Mouse (Mus musculus): ENCODE measurements around the gene Nrap. TPM values are rescaled to one million over a fixed set of nuclear protein-coding genes. Genes with fewer than 3 reads are reported as not detected.
"Not testable (repeated sequence)": the region's sequence is repeated elsewhere in the genome, so short reads cannot be mapped to it uniquely, and the experiment has no call there.

Nrap gene
- 3.8 and 6.4 TPM in 2 replicates for polyA plus RNA-seq (2012; ENCODE audit: insufficient read depth, insufficient read length, missing spikeins)

DNA sequence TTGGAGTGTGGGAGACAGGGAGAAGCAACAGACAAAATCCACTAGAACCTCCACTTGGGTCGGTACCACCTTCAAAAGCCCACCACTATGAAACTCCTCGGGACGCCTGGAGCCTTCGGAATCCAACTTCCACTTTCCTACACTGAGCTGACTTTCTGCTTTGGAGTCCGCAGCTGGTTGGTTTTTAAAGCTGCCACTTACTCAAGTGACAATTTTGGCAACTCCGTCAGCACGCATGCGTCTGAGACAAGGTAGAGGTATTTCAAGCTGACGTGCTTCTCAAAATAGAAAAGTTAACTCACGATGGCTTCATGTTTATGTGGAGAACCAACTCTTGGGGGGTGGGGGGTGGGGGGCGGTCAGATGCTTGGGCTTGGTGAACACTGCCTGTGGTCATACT is at the start of gene Nrap:
Gene Nrap (minus strand): TSS at position 159 of the 400 bp plus-strand sequence.
- no peak within 1 kb of the TSS for H3K27ac ChIP-seq (replicated peaks; ENCODE audit: low read depth, low read length)
- H3K4me3 ChIP-seq (ENCODE audit: insufficient read depth, low read depth, low read length), result no peak within 1 kb of the TSS
- no peaks in the 10 kb centered on the region for H3K4me1 ChIP-seq (ENCODE audit: control insufficient read depth, insufficient read depth, insufficient read length, low read length)

DNA sequence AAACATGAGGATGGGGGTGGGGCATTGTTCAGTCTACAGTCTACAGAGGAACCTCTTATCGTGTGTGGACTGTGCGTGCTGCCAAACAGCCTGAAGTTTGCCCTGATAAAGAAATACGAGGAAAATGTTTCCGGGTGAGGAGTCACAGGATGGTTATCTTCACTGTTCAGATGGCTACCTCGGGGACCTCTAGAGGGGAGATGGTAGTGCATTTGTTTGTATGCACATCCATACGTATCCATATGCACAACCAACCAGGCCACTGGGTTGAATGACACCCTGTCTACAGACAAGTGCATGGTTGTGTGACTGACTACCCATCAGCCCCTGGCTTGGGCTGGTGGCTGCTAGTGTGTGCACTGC is 49.2 kb upstream of the Nrap start:
- Histone ChIP-seq H3K27ac (replicated peaks; ENCODE audit: low read depth, low read length) (no peak overlapping the region), H3K4me1 (ENCODE audit: control insufficient read depth, insufficient read depth, insufficient read length, low read length) (no peaks in the 10 kb centered on the region), H3K4me3 (ENCODE audit: insufficient read depth, low read depth, low read length) (no peak overlapping the region)

GRCm38 (mm10) chr19:56438357-56439071 is 48.7 kb upstream of the Nrap start:
- no peak overlapping the region for H3K27ac ChIP-seq (replicated peaks; ENCODE audit: low read depth, low read length)
- H3K4me1 ChIP-seq (ENCODE audit: control insufficient read depth, insufficient read depth, insufficient read length, low read length), result no peaks in the 10 kb centered on the region
- H3K4me3 ChIP-seq (ENCODE audit: insufficient read depth, low read depth, low read length), result no peak overlapping the region

GRCm38 (mm10) chr19:56436380-56436779 is 46.5 kb upstream of the Nrap start:
- Histone ChIP-seq H3K4me3 (ENCODE audit: insufficient read depth, low read depth, low read length) (no peak overlapping the region), H3K4me1 (ENCODE audit: control insufficient read depth, insufficient read depth, insufficient read length, low read length) (no peaks in the 10 kb centered on the region), H3K27ac (replicated peaks; ENCODE audit: low read depth, low read length) (no peak overlapping the region)

- H3K4me3 ChIP-seq (ENCODE audit: insufficient read depth, low read depth, low read length), result no peak overlapping the region
- no peak overlapping the region for H3K27ac ChIP-seq (replicated peaks; ENCODE audit: low read depth, low read length)
- H3K4me1 ChIP-seq (ENCODE audit: control insufficient read depth, insufficient read depth, insufficient read length, low read length), result no peaks in the 10 kb centered on the region
Observed at GRCm38 (mm10) chr19:56433581-56433980, 43.7 kb upstream of the Nrap start.

DNA sequence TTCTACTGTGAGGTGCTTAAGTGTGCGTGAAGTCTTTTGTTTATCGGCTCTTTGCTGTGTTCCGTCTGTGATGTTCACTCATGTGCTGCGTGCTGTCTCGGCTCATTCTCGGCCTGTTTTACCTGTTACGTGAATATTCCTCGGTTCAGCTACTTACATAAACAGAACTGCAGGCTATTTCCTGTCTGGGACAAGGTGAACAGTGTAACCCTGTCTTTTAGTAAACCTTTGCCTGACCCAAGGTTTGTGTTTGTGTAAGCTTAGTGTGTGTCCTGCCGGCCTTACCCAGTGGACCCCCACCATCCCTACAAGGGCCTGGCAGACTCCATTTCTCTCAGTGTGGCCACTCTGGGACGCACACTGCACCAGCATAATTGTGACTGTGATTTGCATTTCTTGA is 42.9 kb upstream of the Nrap start:
- Histone ChIP-seq H3K4me3 (ENCODE audit: insufficient read depth, low read depth, low read length) (no peak overlapping the region), H3K27ac (replicated peaks; ENCODE audit: low read depth, low read length) (no peak overlapping the region), H3K4me1 (ENCODE audit: control insufficient read depth, insufficient read depth, insufficient read length, low read length) (no peaks in the 10 kb centered on the region)

- Histone ChIP-seq H3K27ac (replicated peaks; ENCODE audit: low read depth, low read length) (no peak overlapping the region), H3K4me3 (ENCODE audit: insufficient read depth, low read depth, low read length) (no peak overlapping the region), H3K4me1 (ENCODE audit: control insufficient read depth, insufficient read depth, insufficient read length, low read length) (no peaks in the 10 kb centered on the region)
Observed at GRCm38 (mm10) chr19:56430369-56430768, 40.5 kb upstream of the Nrap start.

GRCm38 (mm10) chr19:56425492-56425891 is 35.7 kb upstream of the Nrap start:
- H3K27ac ChIP-seq (replicated peaks; ENCODE audit: low read depth, low read length), result no peak overlapping the region

GRCm38 (mm10) chr19:56424606-56425395 is 35.0 kb upstream of the Nrap start:
- H3K4me1 ChIP-seq (ENCODE audit: control insufficient read depth, insufficient read depth, insufficient read length, low read length), result no peaks in the 10 kb centered on the region
- no peak overlapping the region for H3K4me3 ChIP-seq (ENCODE audit: insufficient read depth, low read depth, low read length)
- no peak overlapping the region for H3K27ac ChIP-seq (replicated peaks; ENCODE audit: low read depth, low read length)

More at GRCm38 (mm10) chr19:56425492-56425891, 35.7 kb upstream of the Nrap start:
- H3K4me3 ChIP-seq (ENCODE audit: insufficient read depth, low read depth, low read length), result no peak overlapping the region
- no peaks in the 10 kb centered on the region for H3K4me1 ChIP-seq (ENCODE audit: control insufficient read depth, insufficient read depth, insufficient read length, low read length)

- Histone ChIP-seq H3K27ac (replicated peaks; ENCODE audit: low read depth, low read length) (no peak overlapping the region), H3K4me3 (ENCODE audit: insufficient read depth, low read depth, low read length) (no peak overlapping the region)
Observed at GRCm38 (mm10) chr19:56423370-56423769, 33.5 kb upstream of the Nrap start.

DNA sequence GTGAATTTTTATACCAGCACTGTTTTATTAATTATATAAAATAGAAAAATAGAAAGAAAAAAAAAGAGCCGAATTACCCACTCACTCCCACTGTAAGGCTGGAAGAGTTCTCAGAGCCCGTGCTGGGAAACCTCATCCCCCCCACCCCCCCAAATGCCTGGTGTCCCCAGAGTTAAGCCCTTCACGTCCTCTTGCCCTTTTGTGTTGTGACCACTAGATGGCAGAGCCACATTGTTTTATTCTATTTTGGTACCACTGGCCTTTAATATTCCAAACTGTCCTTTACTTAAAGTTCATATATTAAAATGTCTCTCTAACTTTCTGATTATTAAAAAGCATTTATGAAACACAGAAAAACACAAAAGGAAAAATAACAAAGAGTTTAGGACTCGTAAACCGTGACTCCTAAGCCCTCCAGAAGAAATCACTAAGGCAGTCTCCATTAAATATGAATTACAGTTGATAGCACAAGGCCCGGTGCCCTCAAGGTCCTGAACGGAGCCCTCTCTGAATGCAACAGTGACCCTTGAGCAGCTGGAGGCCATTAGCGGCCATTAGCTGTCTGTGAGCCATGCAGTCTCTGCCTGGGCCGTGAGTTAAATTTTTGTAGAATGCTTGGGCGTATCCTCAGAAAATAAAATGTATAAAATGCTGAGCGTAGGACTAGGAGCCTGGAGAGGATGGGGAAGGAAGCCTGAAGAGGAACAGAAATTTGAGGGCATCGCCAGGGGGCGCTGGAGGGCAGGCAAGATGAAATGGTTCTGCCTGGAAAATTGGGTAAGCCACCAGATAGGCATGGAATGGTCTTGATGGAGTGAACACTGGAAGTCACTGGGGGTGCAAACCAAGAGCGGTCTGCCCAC is 32.9 kb upstream of the Nrap start:
- Histone ChIP-seq H3K27ac (replicated peaks; ENCODE audit: low read depth, low read length) (no peak overlapping the region), H3K4me3 (ENCODE audit: insufficient read depth, low read depth, low read length) (no peak overlapping the region), H3K4me1 (ENCODE audit: control insufficient read depth, insufficient read depth, insufficient read length, low read length) (no peaks in the 10 kb centered on the region)

More at GRCm38 (mm10) chr19:56423370-56423769, 33.5 kb upstream of the Nrap start:
- no peaks in the 10 kb centered on the region for H3K4me1 ChIP-seq (ENCODE audit: control insufficient read depth, insufficient read depth, insufficient read length, low read length)

GRCm38 (mm10) chr19:56420345-56420744 is 30.5 kb upstream of the Nrap start:
- no peak overlapping the region for H3K27ac ChIP-seq (replicated peaks; ENCODE audit: low read depth, low read length)
- H3K4me1 ChIP-seq (ENCODE audit: control insufficient read depth, insufficient read depth, insufficient read length, low read length), result no peaks in the 10 kb centered on the region

GRCm38 (mm10) chr19:56419452-56419851 is 29.6 kb upstream of the Nrap start:
- Histone ChIP-seq H3K27ac (replicated peaks; ENCODE audit: low read depth, low read length) (no peak overlapping the region), H3K4me3 (ENCODE audit: insufficient read depth, low read depth, low read length) (no peak overlapping the region), H3K4me1 (ENCODE audit: control insufficient read depth, insufficient read depth, insufficient read length, low read length) (no peaks in the 10 kb centered on the region)

More at GRCm38 (mm10) chr19:56420345-56420744, 30.5 kb upstream of the Nrap start:
- H3K4me3 ChIP-seq (ENCODE audit: insufficient read depth, low read depth, low read length), result no peak overlapping the region

DNA sequence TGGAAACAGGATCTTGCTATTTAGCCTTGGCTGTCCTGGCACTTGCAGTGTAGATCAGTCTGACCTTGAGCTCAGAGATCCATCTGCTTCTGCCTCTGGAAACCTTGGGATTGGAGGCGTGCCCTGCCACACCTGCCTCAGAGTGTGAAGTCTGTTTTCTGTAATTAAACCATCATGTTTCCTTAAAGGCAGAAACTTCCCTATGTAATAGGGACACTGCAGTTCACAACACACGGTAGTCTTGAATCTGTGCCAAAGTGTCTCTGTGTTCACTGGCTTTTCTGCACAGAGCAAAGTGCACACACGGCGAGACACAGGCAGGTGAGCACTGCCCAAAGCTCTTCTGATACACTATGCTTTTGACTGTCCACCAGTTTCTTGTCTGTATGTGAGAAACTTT is 28.6 kb upstream of the Nrap start:
- no peak overlapping the region for H3K27ac ChIP-seq (replicated peaks; ENCODE audit: low read depth, low read length)
- no peak overlapping the region for H3K4me3 ChIP-seq (ENCODE audit: insufficient read depth, low read depth, low read length)
- no peaks in the 10 kb centered on the region for H3K4me1 ChIP-seq (ENCODE audit: control insufficient read depth, insufficient read depth, insufficient read length, low read length)

GRCm38 (mm10) chr19:56409884-56410283 is 20.0 kb upstream of the Nrap start:
- H3K4me1 ChIP-seq (ENCODE audit: control insufficient read depth, insufficient read depth, insufficient read length, low read length); H3K4me3 ChIP-seq (ENCODE audit: insufficient read depth, low read depth, low read length); H3K27ac ChIP-seq (replicated peaks; ENCODE audit: low read depth, low read length): not testable (repeated sequence)
